ENCODE assay signal across 8 mouse cellular contexts in the genomic region with DNA sequence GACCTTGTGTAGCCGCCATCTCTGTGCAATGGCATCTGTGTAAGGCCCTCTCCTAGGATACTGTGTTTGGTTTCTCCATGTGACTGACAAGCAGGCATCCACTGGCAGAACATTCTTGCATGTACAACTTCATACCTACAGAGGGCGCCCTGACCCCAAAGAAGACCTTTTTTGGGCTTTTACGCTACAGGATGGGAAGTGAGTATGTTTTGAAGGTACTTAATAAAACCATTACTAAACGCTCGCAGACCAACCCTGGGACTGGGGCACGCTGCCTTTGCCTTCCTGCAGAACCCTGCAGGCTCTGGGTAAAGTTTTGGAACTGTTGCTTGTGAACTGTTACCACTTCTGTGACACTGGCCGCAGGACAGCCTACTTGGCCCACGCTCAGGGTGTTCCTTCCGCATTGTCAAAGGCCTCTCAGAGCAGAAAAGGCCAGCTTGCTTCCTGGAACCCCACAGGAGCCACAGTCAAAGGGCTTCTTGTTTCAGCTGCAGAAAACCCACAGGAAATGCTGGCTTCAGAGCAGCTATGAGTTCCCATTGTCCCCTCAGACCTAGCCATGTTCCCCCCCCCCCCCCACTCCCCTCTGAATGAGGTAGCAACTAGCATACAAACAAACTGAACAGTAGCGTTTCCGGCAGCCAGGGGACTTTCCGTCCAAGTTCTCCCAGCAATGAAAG. TPM values are rescaled to one million over a fixed set of nuclear protein-coding genes. Genes with fewer than 3 reads are reported as not detected.
A peak's percentile ranks its signal among the peaks of the same experiment; 100 is the strongest.
DNase-seq lines count a peak whose midpoint lies in the region; ATAC-seq and TF ChIP-seq lines count a peak whose summit lies in the region.

No protein-coding gene starts in this region.

- peak overlapping the region; percentile 33 for H3K4me3 ChIP-seq in bone marrow, adult 2 months (replicated peaks; ENCODE audit: control insufficient read depth, low read depth, low read length)
- no peak overlapping the region for H3K4me3 ChIP-seq in embryonic facial prominence, embryonic 14.5 days (ENCODE audit: low read depth, low read length)
- peak overlapping the region; percentile 20; the same call in 1 of the 2 replicates for H3K4me3 ChIP-seq in heart, embryonic 13.5 days
- H3K4me3 ChIP-seq in kidney, embryonic 16.5 days (ENCODE audit: low read length): no peak overlapping the region
- H3K4me3 ChIP-seq in midbrain, embryonic 16.5 days (ENCODE audit: low read depth, low read length): no peak overlapping the region

- no peaks in the 10 kb centered on the region for H3K9me3 ChIP-seq in embryonic facial prominence, embryonic 14.5 days (ENCODE audit: control insufficient read depth, low read length)
- H3K9me3 ChIP-seq in heart, embryonic 13.5 days: no peaks in the 10 kb centered on the region
- no peaks in the 10 kb centered on the region for H3K9me3 ChIP-seq in kidney, embryonic 16.5 days (ENCODE audit: low read length)
- no peaks in the 10 kb centered on the region for H3K9me3 ChIP-seq in midbrain, embryonic 16.5 days (replicated peaks; ENCODE audit: control insufficient read depth, low read length, poor library complexity, severe bottlenecking)

- H3K4me1 ChIP-seq in bone marrow, adult 2 months (ENCODE audit: control insufficient read depth, insufficient read depth, low read length): peaks cover 7% of the 10 kb centered on the region
- H3K4me1 ChIP-seq in embryonic facial prominence, embryonic 14.5 days (ENCODE audit: control insufficient read depth, insufficient read depth, low read length): no peaks in the 10 kb centered on the region; the same call in 1 of the 2 replicates
- H3K4me1 ChIP-seq in heart, embryonic 13.5 days: peaks cover 27% of the 10 kb centered on the region
- no peaks in the 10 kb centered on the region for H3K4me1 ChIP-seq in kidney, embryonic 16.5 days (ENCODE audit: insufficient read depth, low read length)
- 0 out of 2 replicates have a peak, but pooled peaks cover 2% of the 10 kb centered on the region for H3K4me1 ChIP-seq in midbrain, embryonic 16.5 days (ENCODE audit: control insufficient read depth, insufficient read depth, low read length)

- H3K4me2 ChIP-seq in embryonic facial prominence, embryonic 14.5 days (ENCODE audit: low read depth, low read length): peak overlapping the region; percentile 31
- H3K4me2 ChIP-seq in heart, embryonic 13.5 days: peak overlapping the region; percentile 52
- peak overlapping the region; percentile 30; the same call in 1 of the 2 replicates for H3K4me2 ChIP-seq in kidney, embryonic 16.5 days (replicated peaks; ENCODE audit: low read depth, low read length)
- no peak overlapping the region for H3K4me2 ChIP-seq in midbrain, embryonic 16.5 days (ENCODE audit: low read length)

- peak; percentile 77 for ATAC-seq in embryonic facial prominence, embryonic 14.5 days (ENCODE audit: low read depth)
- no peak for ATAC-seq in heart, embryonic 13.5 days (ENCODE audit: extremely low read depth, insufficient number of reproducible peaks, low FRiP score, low TSS enrichment)
- peak; percentile 79 for ATAC-seq in kidney, embryonic 16.5 days (ENCODE audit: low FRiP score, low TSS enrichment)
- ATAC-seq in midbrain, embryonic 16.5 days: peak; percentile 84

- 0 out of 2 replicates have a peak overlapping the region, but pooled peaks have one; percentile 25 for H3K9ac ChIP-seq in embryonic facial prominence, embryonic 14.5 days (ENCODE audit: low read depth, low read length)
- H3K9ac ChIP-seq in heart, embryonic 13.5 days: peak overlapping the region; percentile 58
- H3K9ac ChIP-seq in kidney, embryonic 16.5 days (replicated peaks; ENCODE audit: low read length): no peak overlapping the region; the same call in 1 of the 2 replicates
- no peak overlapping the region for H3K9ac ChIP-seq in midbrain, embryonic 16.5 days (ENCODE audit: low read depth, low read length)

- peak; percentile 89 for DNase-seq in CD4-positive helper T cell, adult 2 months (ENCODE audit: low read depth, low spot score)
- DNase-seq in embryonic facial prominence, embryonic 14.5 days (ENCODE audit: low spot score): peak; percentile 84
- DNase-seq in liver: peak; percentile 47
- DNase-seq in splenic B cell, adult 2 months (ENCODE audit: low read depth, low spot score): peak; percentile 84

- H3K27me3 ChIP-seq in embryonic facial prominence, embryonic 14.5 days (replicated peaks; ENCODE audit: control insufficient read depth, insufficient read depth, low read length): no peaks in the 10 kb centered on the region
- H3K27me3 ChIP-seq in heart, embryonic 13.5 days (replicated peaks): no peaks in the 10 kb centered on the region
- no peaks in the 10 kb centered on the region for H3K27me3 ChIP-seq in kidney, embryonic 16.5 days (ENCODE audit: insufficient read depth, low read length)
- no peaks in the 10 kb centered on the region for H3K27me3 ChIP-seq in midbrain, embryonic 16.5 days (ENCODE audit: control insufficient read depth, insufficient read depth, low read depth, low read length)
- H3K27me3 ChIP-seq in splenic B cell, adult 2 months (ENCODE audit: control insufficient read depth, insufficient read depth, low read length, poor library complexity, severe bottlenecking): no peaks in the 10 kb centered on the region

- H3K36me3 ChIP-seq in embryonic facial prominence, embryonic 14.5 days (ENCODE audit: control insufficient read depth, insufficient read depth, low read length): no peaks in the 10 kb centered on the region
- H3K36me3 ChIP-seq in heart, embryonic 13.5 days: no peaks in the 10 kb centered on the region
- no peaks in the 10 kb centered on the region for H3K36me3 ChIP-seq in kidney, embryonic 16.5 days (ENCODE audit: insufficient read depth, low read length)
- no peaks in the 10 kb centered on the region for H3K36me3 ChIP-seq in midbrain, embryonic 16.5 days (ENCODE audit: control insufficient read depth, insufficient read depth, low read length)
- H3K36me3 ChIP-seq in splenic B cell, adult 2 months (ENCODE audit: control insufficient read depth, insufficient read depth, low read length, poor library complexity, severe bottlenecking): no peaks in the 10 kb centered on the region

- 2% methylated on average over 12 of the region's 12 CpGs for WGBS in bone marrow, adult 2 months
- 14% methylated on average over 12 of the region's 12 CpGs for WGBS in embryonic facial prominence, embryonic 14.5 days
- WGBS in heart, embryonic 13.5 days: 30% methylated on average over 12 of the region's 12 CpGs
- WGBS in kidney, embryonic 16.5 days: 30% methylated on average over 12 of the region's 12 CpGs
- WGBS in midbrain, embryonic 16.5 days: 33% methylated on average over 12 of the region's 12 CpGs

- peak overlapping the region; percentile 67 for H3K27ac ChIP-seq in bone marrow, adult 2 months (ENCODE audit: control insufficient read depth, insufficient read depth, low read depth, low read length, poor library complexity)
- H3K27ac ChIP-seq in embryonic facial prominence, embryonic 14.5 days (replicated peaks; ENCODE audit: low read depth, low read length): peak overlapping the region; percentile 46
- H3K27ac ChIP-seq in heart, embryonic 13.5 days (replicated peaks): peak overlapping the region; percentile 84
- peak overlapping the region; percentile 76 for H3K27ac ChIP-seq in kidney, embryonic 16.5 days (ENCODE audit: low read length)
- peak overlapping the region; percentile 69 for H3K27ac ChIP-seq in midbrain, embryonic 16.5 days (ENCODE audit: low read length)

- TF ChIP-seq CTCF in bone marrow, adult 2 months (IDR thresholded peaks at IDR 0.05; ENCODE audit: control insufficient read depth, insufficient read depth, low read length): peak; percentile 46

- no peak; the same call in 1 of the 2 replicates for TF ChIP-seq POLR2A in bone marrow, adult 2 months (IDR thresholded peaks at IDR 0.05; ENCODE audit: borderline replicate concordance, control insufficient read depth, low read depth, low read length)

RNA-seq across cellular contexts. Expression of a gene that starts 13.1 kb away (rescaled TPM):
- 1.2 and 1.5 TPM in 2 replicates for polyA plus RNA-seq in bone marrow, adult 2 months (2011; ENCODE audit: insufficient read depth, insufficient read length, low replicate concordance, missing spikeins)
- polyA plus RNA-seq in embryonic facial prominence, embryonic 14.5 days (2014; fragmentation: Nextera tagmentation; extraction: Ambion mirVana): 1.5 and 1.6 TPM in 2 replicates
- 2.2 and 2.4 TPM in 2 replicates for polyA plus RNA-seq in heart, embryonic 13.5 days (2015; fragmentation: Nextera tagmentation; extraction: Ambion mirVana)
- polyA plus RNA-seq in kidney, embryonic 16.5 days (2015; fragmentation: Nextera tagmentation; extraction: Ambion mirVana): 2.1 and 3.2 TPM in 2 replicates
- polyA plus RNA-seq in midbrain, embryonic 16.5 days (2015; fragmentation: Nextera tagmentation; extraction: Ambion mirVana): 1.2 and 1.5 TPM in 2 replicates

RNA-seq across cellular contexts. Expression of a gene that starts 54.3 kb away (rescaled TPM):
- polyA plus RNA-seq in bone marrow, adult 2 months (2011; ENCODE audit: insufficient read depth, insufficient read length, low replicate concordance, missing spikeins): 12.3 and 13.9 TPM in 2 replicates
- polyA plus RNA-seq in embryonic facial prominence, embryonic 14.5 days (2014; fragmentation: Nextera tagmentation; extraction: Ambion mirVana): 130 and 138 TPM in 2 replicates
- 80.3 and 87.4 TPM in 2 replicates for polyA plus RNA-seq in heart, embryonic 13.5 days (2015; fragmentation: Nextera tagmentation; extraction: Ambion mirVana)
- polyA plus RNA-seq in kidney, embryonic 16.5 days (2015; fragmentation: Nextera tagmentation; extraction: Ambion mirVana): 123 and 129 TPM in 2 replicates
- 238 and 243 TPM in 2 replicates for polyA plus RNA-seq in midbrain, embryonic 16.5 days (2015; fragmentation: Nextera tagmentation; extraction: Ambion mirVana)

Comparison
In these comparisons a context has a peak if more than half of its experiments do, and no peak if none do; other contexts are left out.
1. H3K4me3 ChIP-seq: peak in bone marrow, adult 2 months (single experiment) and heart, embryonic 13.5 days (single experiment); none in embryonic facial prominence, embryonic 14.5 days (single experiment), kidney, embryonic 16.5 days (single experiment) and midbrain, embryonic 16.5 days (single experiment).
2. H3K9ac ChIP-seq: peak in embryonic facial prominence, embryonic 14.5 days (single experiment) and heart, embryonic 13.5 days (single experiment); none in kidney, embryonic 16.5 days (single experiment) and midbrain, embryonic 16.5 days (single experiment).
3. Peak in every context shown above with its lines, with median percentiles within 50 percentile points of each other: DNase-seq and H3K27ac ChIP-seq.